Mouse (Mus musculus): ENCODE measurements around the gene Rnase2b. TPM values are rescaled to one million over a fixed set of nuclear protein-coding genes. Genes with fewer than 3 reads are reported as not detected.

The Rnase2b gene
- polyA plus RNA-seq, 1 experiment from 2014 or later: not detected

DNA sequence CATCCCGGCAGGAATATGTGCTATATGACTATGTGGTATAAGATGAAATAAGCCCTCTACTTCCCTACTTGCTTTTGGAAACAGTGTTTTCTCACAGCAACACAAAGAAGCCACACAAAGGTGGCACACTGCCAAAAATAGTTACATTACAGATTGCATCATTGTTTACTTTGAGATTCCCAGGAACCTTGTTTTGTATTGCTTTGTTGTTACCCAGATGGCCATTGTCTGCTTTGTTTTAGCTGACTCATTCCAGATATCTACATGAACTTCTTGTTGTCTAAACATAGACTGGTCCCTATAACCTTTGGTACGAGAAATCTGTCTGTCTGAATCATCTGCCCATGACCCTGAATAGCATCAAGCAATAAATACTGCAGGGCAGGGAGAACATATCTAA, 21.7 kb upstream of the Rnase2b start:
- 67% methylated on average over 2 of the region's 2 CpGs for whole genome bisulfite sequencing
- Histone ChIP-seq H3K4me1 (no peaks in the 10 kb centered on the region), H3K27me3 (no peaks in the 10 kb centered on the region), H3K9ac (no peak overlapping the region), H3K4me2 (replicated peaks) (no peak overlapping the region), H3K36me3 (no peaks in the 10 kb centered on the region), H3K27ac (replicated peaks) (no peak overlapping the region), H3K9me3 (replicated peaks) (no peaks in the 10 kb centered on the region), H3K4me3 (replicated peaks) (no peak overlapping the region)
- ATAC-seq (ENCODE audit: insufficient number of reproducible peaks, low FRiP score, low TSS enrichment, low read depth): no peak

DNA sequence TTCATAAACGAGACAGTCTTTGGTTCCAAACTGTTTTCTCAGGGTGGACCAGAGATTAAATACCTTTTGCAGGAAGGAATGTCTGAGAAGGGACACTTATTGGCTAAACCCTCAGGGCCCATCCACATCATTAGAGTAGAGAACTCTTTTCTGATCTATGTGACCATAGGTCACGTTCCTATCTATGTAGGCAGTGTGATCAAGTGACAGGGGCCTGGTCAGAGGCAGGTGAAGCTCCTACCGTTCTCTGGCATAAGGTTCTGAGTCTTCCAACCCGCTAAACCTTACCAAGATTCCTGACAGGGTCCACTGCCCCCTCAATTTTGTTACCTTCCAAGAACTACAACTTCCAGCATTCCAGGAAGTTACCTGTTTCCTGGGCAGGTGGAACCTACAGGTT, 19.9 kb upstream of the Rnase2b start:
- no peak overlapping the region for H3K9ac ChIP-seq
- no peak overlapping the region for H3K27ac ChIP-seq (replicated peaks)
- ATAC-seq (ENCODE audit: insufficient number of reproducible peaks, low FRiP score, low TSS enrichment, low read depth): no peak
- H3K9me3 ChIP-seq (replicated peaks): no peaks in the 10 kb centered on the region
- no peaks in the 10 kb centered on the region for H3K27me3 ChIP-seq
- H3K4me2 ChIP-seq (replicated peaks): no peak overlapping the region
- H3K36me3 ChIP-seq: no peaks in the 10 kb centered on the region
- 76% methylated on average over 4 of the region's 4 CpGs for WGBS
- H3K4me1 ChIP-seq: no peaks in the 10 kb centered on the region
- H3K4me3 ChIP-seq (replicated peaks): no peak overlapping the region

GRCm38 (mm10) chr14:51142568-51142967, 19.5 kb upstream of the Rnase2b start:
- ATAC-seq (ENCODE audit: insufficient number of reproducible peaks, low FRiP score, low TSS enrichment, low read depth): no peak
- WGBS: 74% methylated on average over 3 of the region's 3 CpGs
- Histone ChIP-seq H3K9me3 (replicated peaks) (no peaks in the 10 kb centered on the region), H3K36me3 (no peaks in the 10 kb centered on the region), H3K27me3 (no peaks in the 10 kb centered on the region), H3K4me2 (replicated peaks) (no peak overlapping the region), H3K4me3 (replicated peaks) (no peak overlapping the region), H3K4me1 (no peaks in the 10 kb centered on the region), H3K27ac (replicated peaks) (no peak overlapping the region), H3K9ac (no peak overlapping the region)

- Histone ChIP-seq H3K36me3 (no peaks in the 10 kb centered on the region), H3K9ac (no peak overlapping the region), H3K9me3 (replicated peaks) (no peaks in the 10 kb centered on the region), H3K4me1 (no peaks in the 10 kb centered on the region), H3K27me3 (no peaks in the 10 kb centered on the region), H3K4me3 (replicated peaks) (no peak overlapping the region), H3K4me2 (replicated peaks) (no peak overlapping the region), H3K27ac (replicated peaks) (no peak overlapping the region)
- 52% methylated on average over 4 of the region's 4 CpGs for WGBS
- no peak for ATAC-seq (ENCODE audit: insufficient number of reproducible peaks, low FRiP score, low TSS enrichment, low read depth)
These were observed 18.8 kb upstream of the Rnase2b start for GRCm38 (mm10) chr14:51143287-51143686.

DNA sequence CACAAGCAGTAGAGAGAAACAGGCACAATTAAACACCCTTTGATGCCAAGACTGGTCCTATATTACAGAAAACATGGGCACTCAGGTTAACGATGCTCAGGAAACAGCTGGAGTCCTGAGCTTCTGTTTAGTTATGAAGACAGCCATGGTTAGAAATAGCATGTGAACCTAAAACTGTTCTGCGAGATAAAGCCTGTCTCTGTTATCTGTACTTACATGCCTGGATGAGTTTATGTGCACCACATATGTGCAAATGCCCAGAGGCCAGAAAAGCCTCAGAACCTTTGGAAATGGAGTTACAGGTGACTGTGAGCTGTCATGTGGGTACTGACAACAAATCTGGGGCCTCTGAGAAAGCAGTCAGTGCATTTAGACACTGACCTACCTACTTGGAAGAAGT, 18.1 kb upstream of the Rnase2b start:
- Histone ChIP-seq H3K27ac (replicated peaks) (no peak overlapping the region), H3K27me3 (no peaks in the 10 kb centered on the region), H3K4me1 (no peaks in the 10 kb centered on the region), H3K9ac (no peak overlapping the region), H3K4me3 (replicated peaks) (no peak overlapping the region), H3K36me3 (no peaks in the 10 kb centered on the region), H3K9me3 (replicated peaks) (no peaks in the 10 kb centered on the region), H3K4me2 (replicated peaks) (no peak overlapping the region)
- WGBS: 69% methylated on average over 2 of the region's 2 CpGs
- no peak for ATAC-seq (ENCODE audit: insufficient number of reproducible peaks, low FRiP score, low TSS enrichment, low read depth)

GRCm38 (mm10) chr14:51144451-51144850, 17.6 kb upstream of the Rnase2b start:
- Histone ChIP-seq H3K4me3 (replicated peaks) (no peak overlapping the region), H3K4me2 (replicated peaks) (no peak overlapping the region), H3K27me3 (no peaks in the 10 kb centered on the region), H3K27ac (replicated peaks) (no peak overlapping the region), H3K9me3 (replicated peaks) (no peaks in the 10 kb centered on the region), H3K36me3 (no peaks in the 10 kb centered on the region), H3K4me1 (no peaks in the 10 kb centered on the region), H3K9ac (no peak overlapping the region)
- 95% methylated on average over 4 of the region's 4 CpGs for WGBS
- no peak for ATAC-seq (ENCODE audit: insufficient number of reproducible peaks, low FRiP score, low TSS enrichment, low read depth)

DNA sequence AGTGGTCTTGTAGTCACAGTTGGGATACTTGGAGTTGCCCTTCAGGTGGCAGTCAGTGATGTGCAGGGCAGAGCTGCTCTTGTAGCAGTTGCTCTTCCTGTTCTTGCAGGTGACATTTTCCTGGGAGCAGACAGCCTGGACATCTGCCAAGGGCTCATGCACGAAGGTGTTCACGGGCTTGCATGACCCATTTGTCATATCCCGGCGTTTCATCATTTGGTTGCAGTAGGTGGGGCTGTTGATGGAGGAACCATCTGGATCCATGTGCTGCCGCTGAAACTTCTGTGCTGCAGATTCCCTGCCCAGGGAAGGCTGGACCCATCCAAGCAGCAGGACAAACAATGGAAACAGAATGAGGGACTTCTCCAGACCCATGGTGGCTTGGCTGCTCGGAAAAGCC, 16.5 kb upstream of the Rnase2b start:
- Histone ChIP-seq H3K27ac (replicated peaks) (no peak overlapping the region), H3K36me3 (no peaks in the 10 kb centered on the region), H3K4me3 (replicated peaks) (no peak overlapping the region), H3K4me1 (no peaks in the 10 kb centered on the region), H3K9ac (no peak overlapping the region), H3K9me3 (replicated peaks) (no peaks in the 10 kb centered on the region), H3K4me2 (replicated peaks) (no peak overlapping the region), H3K27me3 (no peaks in the 10 kb centered on the region)
- ATAC-seq (ENCODE audit: insufficient number of reproducible peaks, low FRiP score, low TSS enrichment, low read depth): no peak
- WGBS: 71% methylated on average over 6 of the region's 6 CpGs

GRCm38 (mm10) chr14:51146685-51147084, 15.4 kb upstream of the Rnase2b start, which contains the start of gene Rnase1:
Gene Rnase1, minus strand, starts transcription at chr14:51146785.
- no peak within 1 kb of the TSS for H3K4me2 ChIP-seq (replicated peaks)
- no peak within 1 kb of the TSS for H3K9ac ChIP-seq
- H3K9me3 ChIP-seq (replicated peaks): no peaks in the 10 kb centered on the region
- H3K36me3 ChIP-seq: no peaks in the 10 kb centered on the region
- no peak within 1 kb of the TSS for H3K27ac ChIP-seq (replicated peaks)
- no peaks in the 10 kb centered on the region for H3K27me3 ChIP-seq
- no peak within 1 kb of the TSS for H3K4me3 ChIP-seq (replicated peaks)
- no peak for ATAC-seq (ENCODE audit: insufficient number of reproducible peaks, low FRiP score, low TSS enrichment, low read depth)
- WGBS: 57% methylated on average over 2 of the region's 2 CpGs
- H3K4me1 ChIP-seq: no peaks in the 10 kb centered on the region

DNA sequence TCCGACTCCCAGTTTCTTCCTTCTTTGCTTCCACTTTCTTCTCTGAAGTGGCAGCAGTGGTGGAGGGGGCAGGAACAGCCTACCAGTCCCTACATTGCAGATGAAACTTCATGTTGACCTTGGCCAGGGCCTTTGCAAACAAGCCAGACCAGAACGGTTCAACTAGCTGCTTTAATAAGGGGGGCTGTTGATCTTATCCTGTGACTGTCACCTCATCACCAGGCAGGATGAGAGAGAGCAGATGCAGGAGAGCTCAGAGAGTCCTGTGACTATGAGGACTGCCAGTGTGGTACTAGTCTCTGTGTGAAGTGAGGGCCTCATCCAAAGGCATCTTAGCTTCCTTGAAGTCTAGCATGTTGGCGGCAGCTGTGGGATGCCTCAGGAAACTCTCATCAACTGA, 14.1 kb upstream of the Rnase2b start:
- H3K4me1 ChIP-seq: no peaks in the 10 kb centered on the region

DNA sequence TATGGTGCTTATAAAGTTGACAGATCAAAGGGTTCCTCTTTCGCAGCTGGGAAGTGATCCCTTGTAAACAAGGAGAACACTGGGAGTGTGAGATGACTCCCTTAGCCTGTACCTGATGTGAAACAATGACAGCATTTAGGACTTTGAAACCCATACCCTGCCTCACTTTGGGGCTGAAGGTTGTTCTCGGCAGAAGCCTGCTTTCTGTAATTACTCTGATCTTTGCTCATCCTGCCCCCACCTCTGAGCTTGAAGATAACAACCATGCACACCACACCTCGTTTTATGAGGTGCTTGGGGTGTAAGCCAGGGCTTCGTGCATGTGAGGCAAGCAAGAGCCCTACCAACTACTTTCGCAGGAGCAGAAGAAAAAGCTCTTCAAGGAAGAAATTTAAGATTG, 12.9 kb upstream of the Rnase2b start:
- H3K4me3 ChIP-seq (replicated peaks): no peak overlapping the region
- H3K4me1 ChIP-seq: no peaks in the 10 kb centered on the region
- 48% methylated on average over 5 of the region's 5 CpGs for WGBS
- H3K9ac ChIP-seq: no peak overlapping the region
- H3K27ac ChIP-seq (replicated peaks): no peak overlapping the region
- H3K9me3 ChIP-seq (replicated peaks): no peaks in the 10 kb centered on the region
- ATAC-seq (ENCODE audit: insufficient number of reproducible peaks, low FRiP score, low TSS enrichment, low read depth): no peak
- no peak overlapping the region for H3K4me2 ChIP-seq (replicated peaks)
- no peaks in the 10 kb centered on the region for H3K36me3 ChIP-seq
- H3K27me3 ChIP-seq: no peaks in the 10 kb centered on the region

More for the DNA sequence above, 14.1 kb upstream of the Rnase2b start:
- H3K27ac ChIP-seq (replicated peaks): no peak overlapping the region; the same call in 1 of the 2 replicates
- WGBS: 68% methylated on average over 3 of the region's 3 CpGs
- no peak for ATAC-seq (ENCODE audit: insufficient number of reproducible peaks, low FRiP score, low TSS enrichment, low read depth)
- H3K9ac ChIP-seq: no peak overlapping the region
- H3K36me3 ChIP-seq: no peaks in the 10 kb centered on the region
- no peak overlapping the region for H3K4me2 ChIP-seq (replicated peaks)
- no peak overlapping the region for H3K4me3 ChIP-seq (replicated peaks)
- no peaks in the 10 kb centered on the region for H3K27me3 ChIP-seq
- H3K9me3 ChIP-seq (replicated peaks): no peaks in the 10 kb centered on the region

DNA sequence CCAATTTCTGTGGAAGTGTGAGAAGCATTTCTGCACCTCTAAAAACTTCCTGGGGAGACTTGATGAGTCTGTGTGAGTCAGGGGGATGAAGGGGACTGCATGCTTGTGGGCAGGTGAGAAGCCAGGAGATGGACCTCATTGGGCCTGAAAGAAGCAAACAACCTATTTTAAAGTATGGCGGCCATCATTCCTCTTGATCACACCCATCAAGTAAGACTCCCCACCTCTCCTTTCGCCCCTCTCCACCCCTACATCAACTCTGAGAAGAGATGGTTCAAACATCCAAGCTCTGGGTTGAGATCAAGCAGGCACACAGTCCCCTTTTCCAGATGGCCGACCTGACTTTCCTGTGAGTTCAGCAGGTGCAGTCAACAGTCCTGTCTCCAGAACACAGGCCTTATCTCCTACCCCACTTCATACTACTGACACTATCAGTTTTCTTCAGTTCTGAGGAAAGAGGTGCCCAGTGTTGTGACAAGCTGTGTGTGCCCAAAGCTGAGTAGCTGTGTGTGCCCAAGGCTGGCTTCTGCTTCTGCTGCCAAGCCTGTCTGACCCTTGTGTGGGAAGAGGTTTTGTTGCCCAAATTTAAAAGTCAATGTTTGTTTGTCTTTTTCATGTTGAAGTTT, 11.7 kb upstream of the Rnase2b start:
- H3K27ac ChIP-seq (replicated peaks): no peak overlapping the region
- no peaks in the 10 kb centered on the region for H3K9me3 ChIP-seq (replicated peaks)
- no peak overlapping the region for H3K9ac ChIP-seq
- no peak for ATAC-seq (ENCODE audit: insufficient number of reproducible peaks, low FRiP score, low TSS enrichment, low read depth)
- H3K4me3 ChIP-seq (replicated peaks): no peak overlapping the region
- no peaks in the 10 kb centered on the region for H3K4me1 ChIP-seq
- H3K36me3 ChIP-seq: no peaks in the 10 kb centered on the region
- H3K27me3 ChIP-seq: no peaks in the 10 kb centered on the region
- WGBS: 82% methylated on average over 3 of the region's 3 CpGs
- no peak overlapping the region for H3K4me2 ChIP-seq (replicated peaks)

GRCm38 (mm10) chr14:51152249-51152870, 9.7 kb upstream of the Rnase2b start:
- no peaks in the 10 kb centered on the region for H3K36me3 ChIP-seq
- no peak overlapping the region for H3K9ac ChIP-seq

More at GRCm38 (mm10) chr14:51152249-51152870, 9.7 kb upstream of the Rnase2b start:
- H3K4me3 ChIP-seq (replicated peaks): no peak overlapping the region
- WGBS: 88% methylated on average over 5 of the region's 5 CpGs
- H3K27ac ChIP-seq (replicated peaks): no peak overlapping the region
- no peaks in the 10 kb centered on the region for H3K4me1 ChIP-seq
- H3K27me3 ChIP-seq: no peaks in the 10 kb centered on the region
- no peak for ATAC-seq (ENCODE audit: insufficient number of reproducible peaks, low FRiP score, low TSS enrichment, low read depth)
- no peaks in the 10 kb centered on the region for H3K9me3 ChIP-seq (replicated peaks)
- no peak overlapping the region for H3K4me2 ChIP-seq (replicated peaks)
